Mouse (Mus musculus) kidney, adult 2 months (tissue): ENCODE measurements around the gene Dcst2. TPM values are rescaled to one million over a fixed set of nuclear protein-coding genes. Genes with fewer than 3 reads are reported as not detected.

Experiments used
- DNase-seq: peaks from one replicate; pipeline ENCODE4 v3.0.0; 2021
- H3K27ac ChIP-seq: fragments of 200-500 bp; 2 replicates; pipeline ENCODE4 v1.5.1; 2012; ENCODE audit warnings: low read depth, low read length, control low read depth, inconsistent platforms; ENCODE audit not compliant: insufficient read depth
- H3K27me3 ChIP-seq: fragments of 200-500 bp; replicated peaks from 2 replicates; pipeline ENCODE4 v1.6.1; 2012; ENCODE audit warnings: mild to moderate bottlenecking, moderate library complexity, low read length, inconsistent platforms; ENCODE audit not compliant: control insufficient read depth, insufficient read depth
- H3K36me3 ChIP-seq: fragments of 200-500 bp; 2 replicates; pipeline ENCODE4 v1.6.1; 2012; ENCODE audit warnings: mild to moderate bottlenecking, moderate library complexity, low read length, inconsistent platforms; ENCODE audit not compliant: control insufficient read depth, insufficient read depth
- H3K4me1 ChIP-seq: fragments of 200-500 bp; 2 replicates; pipeline ENCODE4 v1.6.1; 2011; ENCODE audit warnings: low read length; ENCODE audit not compliant: control insufficient read depth, insufficient read depth
- H3K4me3 ChIP-seq: fragments of 200-500 bp; 2 replicates; pipeline ENCODE4 v1.5.1; 2011; ENCODE audit warnings: mild to moderate bottlenecking, low read depth, low read length, control low read depth; ENCODE audit not compliant: insufficient read depth
- CTCF ChIP-seq: fragments of 200-500 bp; conservative IDR thresholded peaks from 2 replicates; pipeline ENCODE4 v1.5.1; 2011; ENCODE audit warnings: low read depth, mild to moderate bottlenecking, control low read depth, low read length, moderate library complexity, mixed read lengths; ENCODE audit not compliant: insufficient read depth, insufficient read length
- POLR2A ChIP-seq: fragments of 200-500 bp; IDR thresholded peaks from one replicate; pipeline ENCODE4 v1.6.1; 2011; ENCODE audit warnings: low read depth, low read length, control low read depth
- WGBS: fragments of 180-500 bp; shearing (Covaris S2); methylation state at CpG from one replicate; pipeline ENCODE4 v1.1.7; 2018; 5-methylcytosine and 5-hydroxymethylcytosine counted together
- polyA plus RNA-seq: library from polyadenylated mRNA; depleted of rRNA; stranded (reverse); fragments of >200 nt; gene quantifications from 2 replicates; pipeline ENCODE4 v1.2.3, GENCODE M21; 2012

Dcst2 gene
- polyA plus RNA-seq, 1 experiment, result 0.41 TPM

DNA sequence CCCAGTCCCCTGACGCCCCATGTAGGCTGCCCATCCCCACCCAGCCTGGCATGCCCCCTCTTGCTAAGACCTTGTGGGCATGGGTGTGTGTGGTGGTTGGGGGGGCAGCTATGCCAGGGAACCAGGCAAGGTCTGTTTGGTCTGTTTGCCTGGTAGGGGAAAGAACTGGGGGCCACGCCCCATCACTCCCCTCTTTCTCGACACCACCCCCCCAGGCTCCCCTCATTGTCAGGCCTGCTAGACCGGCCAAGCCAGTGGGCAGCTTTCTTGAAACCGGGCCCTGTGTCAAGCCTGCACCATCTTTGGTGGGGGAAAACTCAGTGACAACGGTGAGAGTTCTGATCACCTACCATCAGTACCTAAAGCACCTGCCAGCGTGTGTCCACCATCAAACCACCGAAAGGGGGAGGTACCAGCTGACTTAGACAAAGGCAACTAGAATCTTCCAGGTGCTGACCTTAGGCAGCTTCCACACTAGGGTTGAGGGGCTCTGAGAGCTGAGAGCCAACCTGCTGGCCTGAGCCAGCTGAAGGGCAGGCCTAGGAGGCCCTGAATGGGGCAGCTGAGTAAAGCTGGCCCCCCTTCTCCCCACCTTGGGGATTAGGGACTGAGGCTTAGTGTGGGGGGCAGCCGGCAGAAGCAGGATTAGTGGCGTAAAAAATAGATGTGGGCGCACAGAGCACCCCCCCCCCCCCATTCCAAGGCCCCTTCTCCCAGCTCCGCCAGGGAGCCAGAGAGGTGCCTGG is 22.7 kb downstream of the Dcst2 start:
- 80% methylated on average over 11 of the region's 12 CpGs for WGBS
- TF ChIP-seq CTCF (no peak), POLR2A (no peak)
- Histone ChIP-seq H3K27ac (no peak overlapping the region), H3K27me3 (no peaks in the 10 kb centered on the region), H3K36me3 (no peaks in the 10 kb centered on the region), H3K4me1 (peaks cover 22% of the 10 kb centered on the region; the same call in 1 of the 2 replicates), H3K4me3 (no peak overlapping the region)
- no peak for DNase-seq

GRCm38 (mm10) chr3:89385451-89385850 is 23.7 kb downstream of the Dcst2 start:
- H3K27me3 ChIP-seq, result no peaks in the 10 kb centered on the region
- no peak overlapping the region for H3K4me3 ChIP-seq
- no peak overlapping the region for H3K27ac ChIP-seq
- H3K4me1 ChIP-seq, result peaks cover 30% of the 10 kb centered on the region
- no peak for DNase-seq
- no peaks in the 10 kb centered on the region for H3K36me3 ChIP-seq
- TF ChIP-seq CTCF (no peak), POLR2A (no peak)
- 77% methylated on average over 11 of the region's 11 CpGs for WGBS

DNA sequence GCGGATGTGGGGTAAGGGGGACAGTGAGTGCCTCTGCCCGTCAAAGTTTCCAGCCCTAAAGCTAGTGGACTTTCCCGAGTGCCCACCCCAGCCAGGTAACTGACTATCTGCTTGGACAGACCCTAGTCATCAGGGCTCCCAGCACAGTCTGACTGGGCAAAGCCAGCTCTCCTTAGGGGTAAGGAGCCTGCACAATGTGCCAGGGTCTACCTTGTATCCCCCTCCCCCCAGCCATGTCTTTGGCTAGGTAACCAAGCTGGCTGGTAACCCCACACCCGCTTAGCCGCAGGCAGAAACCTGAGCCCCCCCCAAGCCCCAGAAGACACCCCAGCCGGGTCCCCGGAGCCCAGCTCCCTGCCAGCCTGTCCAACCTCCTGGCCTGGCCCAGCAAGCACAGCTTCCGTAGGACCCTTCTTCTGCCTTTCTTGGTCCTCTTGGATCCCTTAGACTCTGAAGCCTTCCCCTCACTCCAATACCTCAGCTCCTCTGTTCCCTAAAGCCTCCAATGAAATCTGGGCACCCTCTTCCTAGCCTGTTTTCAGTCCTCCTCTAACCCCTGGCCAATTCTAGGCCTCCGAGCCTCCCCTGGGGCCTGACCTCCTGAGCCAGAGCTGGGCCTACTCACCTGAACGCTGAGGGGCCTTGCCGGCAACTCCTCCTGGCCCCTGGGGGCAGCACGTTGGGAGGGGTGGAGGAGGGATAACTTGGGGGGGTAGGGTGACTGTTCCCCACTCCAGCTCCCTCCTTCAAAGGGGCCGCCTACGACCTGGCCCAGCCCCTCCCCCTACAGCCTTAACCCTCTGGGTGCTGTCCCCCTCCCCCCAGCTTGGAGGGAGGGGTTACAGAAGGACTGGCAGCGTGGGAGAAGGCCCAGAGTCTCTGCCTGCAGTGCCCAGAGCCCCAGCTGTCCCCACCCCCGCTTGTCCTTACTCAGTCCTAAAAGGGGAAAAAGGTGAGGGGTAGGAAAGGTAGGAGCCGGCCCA is 25.0 kb downstream of the Dcst2 start:
- WGBS, result 58% methylated on average over 17 of the region's 17 CpGs
- peaks cover 37% of the 10 kb centered on the region for H3K4me1 ChIP-seq
- TF ChIP-seq POLR2A (no peak), CTCF (no peak)
- no peaks in the 10 kb centered on the region for H3K27me3 ChIP-seq
- H3K36me3 ChIP-seq, result no peaks in the 10 kb centered on the region
- peak; percentile 21 for DNase-seq
- H3K4me3 ChIP-seq, result no peak overlapping the region
- no peak overlapping the region for H3K27ac ChIP-seq

GRCm38 (mm10) chr3:89387632-89388031 is 25.9 kb downstream of the Dcst2 start:
- Histone ChIP-seq H3K27ac (no peak overlapping the region), H3K4me1 (peaks cover 35% of the 10 kb centered on the region), H3K27me3 (no peaks in the 10 kb centered on the region), H3K4me3 (no peak overlapping the region), H3K36me3 (no peaks in the 10 kb centered on the region)
- peak; percentile 26 for DNase-seq
- WGBS, result 73% methylated on average over 11 of the region's 11 CpGs
- TF ChIP-seq CTCF, result no peak
- TF ChIP-seq POLR2A, result no peak

DNA sequence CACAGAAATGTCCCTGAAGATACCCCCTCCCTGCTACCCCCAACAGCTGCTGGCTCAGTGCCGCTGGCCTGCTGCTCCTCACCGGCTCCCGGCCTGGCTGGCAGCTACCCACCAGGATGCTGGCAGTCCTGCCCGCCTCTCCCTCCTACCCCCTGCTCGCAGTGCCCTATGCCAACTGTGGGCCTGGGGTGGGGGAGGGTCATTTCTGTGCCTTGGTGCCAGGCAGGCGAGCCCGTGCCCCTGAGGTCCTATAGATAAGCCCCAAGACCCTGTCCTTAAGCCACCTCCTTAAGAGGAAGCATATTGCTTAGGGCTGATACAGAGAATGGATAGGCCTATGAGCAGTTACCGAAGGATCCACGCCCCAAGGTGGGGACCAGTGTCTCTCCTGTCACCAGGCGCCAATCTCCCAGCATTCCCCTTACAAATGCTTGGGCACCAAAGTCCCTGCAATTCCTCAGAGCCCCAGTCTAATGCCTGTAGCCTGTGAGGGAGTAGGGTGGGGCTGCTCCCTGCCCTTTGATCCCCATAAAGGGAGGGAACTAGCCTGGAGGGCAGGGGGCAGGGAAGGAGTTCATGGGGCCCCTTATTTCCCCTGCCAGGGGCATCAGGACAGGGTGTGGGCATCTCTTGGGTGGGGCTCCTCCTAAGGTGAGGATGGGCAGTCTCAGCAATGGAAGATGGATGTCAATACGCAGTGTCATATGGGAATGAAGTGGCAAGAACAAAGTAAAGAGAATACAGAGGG is 26.5 kb downstream of the Dcst2 start:
- TF ChIP-seq CTCF (no peak), POLR2A (no peak)
- no peaks in the 10 kb centered on the region for H3K27me3 ChIP-seq
- H3K4me3 ChIP-seq, result no peak overlapping the region
- peak; percentile 73 for DNase-seq
- WGBS, result 36% methylated on average over 11 of the region's 11 CpGs
- H3K27ac ChIP-seq, result no peak overlapping the region
- H3K4me1 ChIP-seq, result peaks cover 35% of the 10 kb centered on the region
- H3K36me3 ChIP-seq, result no peaks in the 10 kb centered on the region

- Histone ChIP-seq H3K4me1 (peaks cover 35% of the 10 kb centered on the region), H3K27ac (no peak overlapping the region)
- DNase-seq, result peak; percentile 47
Measured at GRCm38 (mm10) chr3:89388901-89389740, 27.3 kb downstream of the Dcst2 start.

More at GRCm38 (mm10) chr3:89388901-89389740, 27.3 kb downstream of the Dcst2 start:
- WGBS, result 54% methylated on average over 6 of the region's 6 CpGs
- Histone ChIP-seq H3K4me3 (no peak overlapping the region), H3K36me3 (no peaks in the 10 kb centered on the region), H3K27me3 (no peaks in the 10 kb centered on the region)
- TF ChIP-seq CTCF (no peak), POLR2A (no peak)
